Mouse (Mus musculus): ENCODE data around the gene Psg21.
"Not testable (repeated sequence)": the region's sequence is repeated elsewhere in the genome, so short reads cannot be mapped to it uniquely, and the experiment has no call there.

The Psg21 gene

DNA sequence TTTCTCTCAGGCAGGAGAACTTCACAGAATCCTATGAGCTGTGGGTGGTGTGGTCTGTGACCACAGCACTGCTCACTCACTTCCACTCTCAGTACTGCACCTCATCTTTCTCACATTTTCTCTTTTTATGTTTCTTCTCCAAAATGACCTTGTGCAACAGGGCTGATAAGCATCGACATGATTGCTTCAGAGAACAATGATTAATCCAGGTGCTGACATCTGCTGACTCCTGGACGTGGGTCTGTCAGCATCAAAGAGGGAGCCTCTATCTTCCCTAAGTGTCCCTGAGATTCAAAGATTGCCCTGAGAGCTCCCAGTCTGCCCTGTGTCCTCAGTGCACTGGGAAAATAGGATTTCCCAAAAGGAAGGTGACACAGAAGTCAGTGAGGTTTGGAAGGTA, at the start of gene Psg21:
Gene Psg21 (minus strand): TSS at position 101 of the 400 bp plus-strand sequence.
- not testable (repeated sequence) for DNase-seq

DNA sequence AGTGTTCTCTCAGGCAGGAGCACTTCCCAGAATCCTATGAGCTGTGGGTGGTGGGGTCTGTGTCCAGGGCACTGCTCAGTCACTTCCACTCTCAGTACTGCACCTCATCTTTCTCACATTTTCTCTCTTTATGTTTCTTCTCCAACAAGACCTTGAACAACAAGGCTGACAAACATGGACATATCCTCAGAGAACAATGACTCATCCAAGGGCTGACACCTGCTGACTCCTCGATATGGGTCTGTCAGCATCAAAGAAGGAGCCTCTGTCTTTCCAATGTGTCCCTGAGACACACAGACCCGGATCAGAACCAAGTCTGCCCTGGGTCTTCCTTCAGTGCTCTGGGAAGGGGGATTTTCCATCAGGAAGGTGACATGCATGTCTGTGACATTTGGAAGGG, 29.6 kb upstream of the Psg21 start, which contains the start of gene Psg20:
Gene Psg20 (minus strand): TSS at position 101 of the 400 bp plus-strand sequence.
- no peak for DNase-seq

DNA sequence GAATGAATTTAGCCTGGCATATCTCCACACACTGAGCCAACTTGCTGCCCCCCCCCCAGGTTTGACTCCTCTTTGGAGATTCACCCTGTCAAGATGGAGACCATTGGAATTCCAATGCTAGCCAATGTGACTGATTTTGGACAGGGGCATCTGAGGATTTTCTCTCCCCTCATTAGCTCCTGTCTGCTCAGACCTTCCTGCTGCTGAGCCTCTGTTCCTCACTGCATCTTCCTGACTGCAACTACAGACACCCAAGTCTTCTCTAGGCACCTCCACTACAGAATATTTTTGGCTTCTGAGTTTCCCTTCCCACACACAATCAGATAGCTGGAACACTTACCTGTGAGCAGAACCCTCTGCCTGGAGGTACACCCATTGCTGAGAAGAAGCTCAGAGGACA, 29.1 kb upstream of the Psg21 start:
- DNase-seq = no peak

DNA sequence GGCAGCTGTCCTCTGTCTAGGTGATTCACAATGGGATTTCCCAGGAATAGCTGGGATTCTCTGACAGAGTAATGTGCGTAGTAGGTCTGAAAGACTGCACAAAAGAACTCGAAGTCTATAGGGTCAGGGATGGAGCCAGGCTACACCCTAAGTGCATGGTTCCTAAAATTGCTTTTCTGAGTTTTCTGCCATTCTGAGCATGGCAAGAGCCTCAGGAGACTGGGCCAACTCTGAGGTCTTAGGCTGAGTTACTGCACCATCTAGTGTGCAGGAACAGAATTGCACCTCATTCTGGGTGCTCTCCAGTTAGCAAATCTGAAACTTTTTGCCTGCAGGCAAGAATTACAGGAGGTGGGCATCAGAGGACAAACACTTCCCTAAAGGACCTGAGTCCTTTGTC, 23.2 kb upstream of the Psg21 start:
- DNase-seq = peak; percentile 16

DNA sequence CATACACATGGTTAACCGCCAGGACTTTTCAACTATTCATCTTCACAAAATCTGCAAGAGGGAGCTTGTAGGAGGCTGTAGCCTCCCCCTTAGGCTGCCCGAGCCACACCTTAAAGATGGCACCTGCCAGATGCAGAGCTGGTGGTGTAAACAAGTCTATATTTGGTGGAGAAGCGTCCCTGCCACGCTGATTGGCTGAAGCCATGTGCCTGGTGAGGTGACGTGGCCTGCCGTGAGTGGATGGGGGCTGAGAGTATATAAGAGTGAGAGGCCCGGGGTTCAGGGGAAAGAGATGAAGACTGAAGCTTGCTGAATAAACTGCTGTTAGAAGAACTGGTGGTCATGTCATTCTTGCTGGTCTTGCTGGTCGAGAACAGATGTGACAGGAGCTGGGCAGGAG, 29.6 kb downstream of the Psg21 start:
- not testable (repeated sequence) for DNase-seq

DNA sequence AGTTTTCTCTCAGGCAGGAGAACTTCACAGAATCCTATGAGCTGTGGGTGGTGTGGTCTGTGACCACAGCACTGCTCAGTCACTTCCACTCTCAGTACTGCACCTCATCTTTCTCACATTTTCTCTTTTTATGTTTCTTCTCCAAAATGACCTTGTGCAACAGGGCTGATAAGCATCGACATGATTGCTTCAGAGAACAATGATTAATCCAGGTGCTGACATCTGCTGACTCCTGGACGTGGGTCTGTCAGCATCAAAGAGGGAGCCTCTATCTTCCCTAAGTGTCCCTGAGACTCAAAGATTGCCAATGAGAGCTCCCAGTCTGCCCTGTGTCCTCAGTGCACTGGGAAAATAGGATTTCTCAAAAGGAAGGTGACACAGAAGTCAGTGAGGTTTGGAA, 40.1 kb downstream of the Psg21 start, which contains the start of gene Psg23:
Gene Psg23 (minus strand): TSS at position 101 of the 400 bp plus-strand sequence.
- DNase-seq = not testable (repeated sequence)
